ENCODE assay signal across 17 mouse cellular contexts in the genomic region with DNA sequence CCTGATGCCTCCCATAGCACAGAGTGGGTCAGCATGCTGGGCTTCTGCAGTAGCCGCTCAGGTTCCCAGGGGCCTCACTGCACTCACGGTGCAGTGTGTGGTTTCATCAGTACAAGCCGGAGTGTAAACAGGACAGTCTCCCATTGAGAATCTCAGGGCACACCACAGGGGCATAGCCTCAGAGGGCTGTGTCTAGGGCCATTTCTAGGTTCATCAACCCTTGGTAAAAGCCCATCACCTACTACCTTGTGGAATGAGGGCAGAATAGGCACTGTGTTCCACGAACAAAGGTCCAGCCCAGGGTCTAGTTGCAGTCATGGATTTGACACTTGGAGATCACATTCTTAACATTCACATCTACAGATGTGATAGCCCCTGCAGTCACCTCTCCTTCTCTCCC.
DNase-seq lines count a peak whose midpoint lies in the region; ATAC-seq lines count a peak whose summit lies in the region.
"Had no signal": no experiment of that assay in that cellular context is flagged by ENCODE, and none has a peak within 500 bp of the region (broad histone marks: within the 10 kb centered on the region; RNA-seq: fewer than 3 reads in every experiment).

No protein-coding gene starts in this region.

- H3K27ac ChIP-seq in kidney, embryonic 14.5 days (ENCODE audit: low read depth, low read length) = no peak overlapping the region
- 0 out of 2 replicates have a peak overlapping the region, but pooled peaks have one; percentile 7 for H3K27ac ChIP-seq in embryonic facial prominence, embryonic 10.5 days (replicated peaks)
- H3K27ac ChIP-seq in forebrain, embryonic 13.5 days = peak overlapping the region; percentile 54
- H3K27ac ChIP-seq in midbrain, embryonic 14.5 days (replicated peaks; ENCODE audit: low read depth, low read length) = peak overlapping the region; percentile 58
- H3K27ac ChIP-seq: liver, embryonic 12.5 days; macrophage had no signal

- H3K27me3 ChIP-seq in kidney, embryonic 14.5 days (ENCODE audit: control insufficient read depth, insufficient read depth, low read length) = no peaks in the 10 kb centered on the region
- no peaks in the 10 kb centered on the region for H3K27me3 ChIP-seq in embryonic facial prominence, embryonic 10.5 days (replicated peaks; ENCODE audit: low read depth, poor library complexity, severe bottlenecking)
- H3K27me3 ChIP-seq in forebrain, embryonic 13.5 days = no peaks in the 10 kb centered on the region
- H3K27me3 ChIP-seq in midbrain, embryonic 14.5 days (ENCODE audit: control insufficient read depth, insufficient read depth, low read length) = no peaks in the 10 kb centered on the region
- H3K27me3 ChIP-seq: liver, embryonic 12.5 days had no signal

- 73% methylated on average over 4 of the region's 4 CpGs for WGBS in kidney, embryonic 14.5 days
- 73% methylated on average over 4 of the region's 4 CpGs for WGBS in embryonic facial prominence, embryonic 10.5 days
- 78% methylated on average over 4 of the region's 4 CpGs for WGBS in forebrain, embryonic 13.5 days
- WGBS in midbrain, embryonic 14.5 days = 68% methylated on average over 4 of the region's 4 CpGs

- no peak overlapping the region for H3K4me2 ChIP-seq in kidney, embryonic 14.5 days (replicated peaks; ENCODE audit: low read depth, low read length)
- H3K4me2 ChIP-seq in forebrain, embryonic 13.5 days = no peak overlapping the region
- H3K4me2 ChIP-seq in midbrain, embryonic 14.5 days (ENCODE audit: low read length) = no peak overlapping the region
- H3K4me2 ChIP-seq: liver, embryonic 12.5 days; lung, embryonic 14.5 days had no signal

- no peak overlapping the region for H3K4me3 ChIP-seq in kidney, embryonic 14.5 days (ENCODE audit: low read length)
- no peak overlapping the region for H3K4me3 ChIP-seq in embryonic facial prominence, embryonic 10.5 days
- no peak overlapping the region for H3K4me3 ChIP-seq in forebrain, embryonic 13.5 days
- no peak overlapping the region for H3K4me3 ChIP-seq in midbrain, embryonic 14.5 days (replicated peaks; ENCODE audit: low read depth, low read length)
- H3K4me3 ChIP-seq: liver, embryonic 12.5 days had no signal

- ATAC-seq in kidney, embryonic 14.5 days (ENCODE audit: low FRiP score, low TSS enrichment) = peak; percentile 32; the same call in 1 of the 2 replicates
- no peak for ATAC-seq in forebrain, embryonic 13.5 days
- ATAC-seq in midbrain, embryonic 14.5 days (ENCODE audit: low FRiP score, low TSS enrichment) = 0 out of 2 replicates have a peak, but pooled peaks have one; percentile 53
- ATAC-seq: liver, embryonic 12.5 days had no signal

- H3K9me3 ChIP-seq in kidney, embryonic 14.5 days (ENCODE audit: control insufficient read depth, low read length) = no peaks in the 10 kb centered on the region
- no peaks in the 10 kb centered on the region for H3K9me3 ChIP-seq in embryonic facial prominence, embryonic 10.5 days
- no peaks in the 10 kb centered on the region for H3K9me3 ChIP-seq in forebrain, embryonic 13.5 days (replicated peaks)
- H3K9me3 ChIP-seq in midbrain, embryonic 14.5 days (ENCODE audit: control insufficient read depth, low read length) = no peaks in the 10 kb centered on the region
- H3K9me3 ChIP-seq: liver, embryonic 12.5 days had no signal

- H3K9ac ChIP-seq in kidney, embryonic 14.5 days (ENCODE audit: low read depth, low read length) = no peak overlapping the region
- H3K9ac ChIP-seq in forebrain, embryonic 13.5 days = no peak overlapping the region
- H3K9ac ChIP-seq in midbrain, embryonic 14.5 days (replicated peaks; ENCODE audit: low read length) = no peak overlapping the region
- H3K9ac ChIP-seq: liver, embryonic 12.5 days; lung, embryonic 14.5 days had no signal

- no peak for DNase-seq in kidney, postnatal 4 days
- DNase-seq in embryonic facial prominence, embryonic 10.5 days (ENCODE audit: low spot score) = no peak
- DNase-seq in midbrain, embryonic 14.5 days = no peak
- DNase-seq in retina, postnatal 1 day = no peak
- DNase-seq in adrenal gland, postnatal 4 days (ENCODE audit: low spot score in 2 of 2) = no peak
- DNase-seq: cerebellum, adult 9-10 months; kidney, adult 8-10 months; kidney, postnatal 36 days; layer of hippocampus, postnatal 36 days; left cerebral cortex, postnatal 4 days; lung, embryonic 14.5 days; right cerebral cortex, adult 18-20 months; thymus, postnatal 14 days had no signal

- H3K36me3 ChIP-seq in kidney, embryonic 14.5 days (ENCODE audit: control insufficient read depth, insufficient read depth, low read length) = no peaks in the 10 kb centered on the region
- H3K36me3 ChIP-seq in embryonic facial prominence, embryonic 10.5 days (replicated peaks) = no peaks in the 10 kb centered on the region
- no peaks in the 10 kb centered on the region for H3K36me3 ChIP-seq in forebrain, embryonic 13.5 days (ENCODE audit: poor library complexity, severe bottlenecking)
- no peaks in the 10 kb centered on the region for H3K36me3 ChIP-seq in midbrain, embryonic 14.5 days (ENCODE audit: control insufficient read depth, insufficient read depth, low read length)
- H3K36me3 ChIP-seq: liver, embryonic 12.5 days had no signal

- peaks cover 19% of the 10 kb centered on the region; the same call in 1 of the 2 replicates for H3K4me1 ChIP-seq in kidney, embryonic 14.5 days (ENCODE audit: control insufficient read depth, insufficient read depth, low read length)
- peaks cover 47% of the 10 kb centered on the region for H3K4me1 ChIP-seq in embryonic facial prominence, embryonic 10.5 days
- H3K4me1 ChIP-seq in forebrain, embryonic 13.5 days = peaks cover 47% of the 10 kb centered on the region
- peaks cover 39% of the 10 kb centered on the region for H3K4me1 ChIP-seq in midbrain, embryonic 14.5 days (ENCODE audit: control insufficient read depth, insufficient read depth, low read length)
